Mouse (Mus musculus): Measurements from ENCODE around the gene Sema6d.

GRCm38 (mm10) chr2:124490010-124490801, 400.4 kb downstream of the Sema6d start:
- TF ChIP-seq CTCF (IDR thresholded peaks at IDR 0.05; ENCODE audit: low read depth) (no peak), EP300 (IDR thresholded peaks at IDR 0.05; ENCODE audit: low read depth) (no peak)

Measured in liver, postnatal 0 days (tissue).